Comparison of ENCODE assay signal across 1 mouse cellular context in the genomic region with DNA sequence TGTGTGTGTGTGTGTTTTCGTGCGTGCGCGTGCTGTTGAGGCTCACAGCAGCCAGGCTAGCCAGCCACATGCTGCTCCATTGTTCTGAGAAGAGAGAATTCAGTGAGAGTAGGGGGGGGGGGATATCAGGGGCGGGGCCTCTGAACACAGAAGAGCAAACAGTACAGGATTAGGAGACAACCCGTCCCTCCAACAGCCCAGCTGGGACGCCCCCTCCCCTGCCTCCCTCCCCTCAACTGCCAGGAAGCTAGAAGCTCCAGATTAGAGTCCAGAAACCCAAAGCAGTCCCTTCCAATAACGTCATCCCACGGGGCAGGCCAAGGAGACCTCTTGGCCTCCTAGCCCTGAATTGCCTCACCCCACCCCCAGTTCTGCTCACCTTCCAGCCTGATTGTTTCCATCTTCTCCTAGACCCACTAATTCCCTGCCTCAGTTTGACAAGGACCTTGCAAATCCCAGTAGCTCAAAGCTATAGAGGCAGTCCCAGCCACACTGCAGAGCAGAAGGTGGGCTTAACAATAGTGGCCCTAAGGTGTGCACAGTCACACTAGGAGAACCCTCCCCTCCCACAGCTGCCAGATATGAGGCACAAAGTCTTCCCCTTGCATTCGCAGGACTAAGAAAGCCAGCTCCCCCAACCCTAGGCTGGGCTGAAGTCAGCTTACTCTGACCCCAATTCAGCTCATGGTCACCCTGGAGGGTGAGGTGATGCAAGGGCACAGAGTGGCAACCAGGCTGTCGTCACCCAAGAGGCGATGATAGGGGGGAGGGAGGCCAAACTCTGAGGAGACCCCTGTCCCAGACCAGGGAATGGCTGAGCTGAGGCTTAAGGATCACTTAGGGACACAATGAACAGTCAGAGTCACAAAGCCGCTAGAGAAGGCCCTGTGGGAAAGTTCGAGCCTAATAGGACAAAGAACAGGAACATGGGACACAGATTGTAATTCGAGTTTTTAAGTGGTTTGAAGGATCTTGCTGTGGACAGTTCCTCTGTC.
TF ChIP-seq lines count a peak whose summit lies in the region.

No protein-coding gene starts in this region.

TF ChIP-seq in MEL, 35 proteins besides CTCF, POLR2A, EP300 and RAD21:
- TF ChIP-seq MAZ (IDR thresholded peaks at IDR 0.05; ENCODE audit: low read depth, low read length) (0 out of 2 replicates have a peak, but pooled peaks have one; percentile 10), TBP (IDR thresholded peaks at IDR 0.05; ENCODE audit: low read depth, low read length) (no peak), ZMIZ1 (IDR thresholded peaks at IDR 0.05; ENCODE audit: low read depth, low read length) (no peak), ZC3H11A (IDR thresholded peaks at IDR 0.05; ENCODE audit: low read depth, low read length) (no peak)
